Mouse (Mus musculus): ENCODE data around the gene Fuk. TPM values are rescaled to one million over a fixed set of nuclear protein-coding genes. Genes with fewer than 3 reads are reported as not detected.

Gene Fuk
- polyA plus RNA-seq, 1 experiment, result 22.1 TPM

DNA sequence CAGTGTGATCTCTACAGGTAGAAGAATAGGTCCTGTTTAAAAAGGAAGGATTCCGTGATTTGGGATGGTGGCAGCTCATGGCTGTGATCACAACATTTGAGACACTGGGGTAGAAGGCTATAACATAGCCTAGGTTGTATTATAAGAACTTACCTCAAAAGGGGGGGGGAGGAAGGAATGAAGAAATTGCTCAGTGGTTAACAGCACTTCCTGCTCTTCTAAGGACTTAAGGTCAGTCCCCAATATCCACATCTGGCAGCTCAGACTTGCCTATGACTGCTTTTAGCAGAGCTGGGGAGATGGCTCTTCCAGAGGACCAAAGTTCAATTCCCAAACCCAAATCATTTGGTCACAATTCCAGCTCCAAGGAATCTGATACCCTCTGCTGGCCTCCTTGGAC is 4.4 kb upstream of the Fuk start:
- no peaks in the 10 kb centered on the region for H3K36me3 ChIP-seq (ENCODE audit: control insufficient read depth, insufficient read depth, low read length)
- H3K4me1 ChIP-seq (replicated peaks; ENCODE audit: control insufficient read depth, insufficient read depth, low read length), result no peaks in the 10 kb centered on the region
- WGBS, result 100% methylated on average over 1 of the region's 1 CpGs
- H3K27me3 ChIP-seq (ENCODE audit: control insufficient read depth, insufficient read depth, low read length), result no peaks in the 10 kb centered on the region
- no peak overlapping the region for H3K27ac ChIP-seq (ENCODE audit: control insufficient read depth, insufficient read depth, low read length)
- no peak overlapping the region for H3K4me3 ChIP-seq (ENCODE audit: control insufficient read depth, insufficient read depth, low read length)
- no peak for TF ChIP-seq CTCF (IDR thresholded peaks at IDR 0.05; ENCODE audit: borderline replicate concordance, control insufficient read depth, extremely low read depth, insufficient read depth, low read length, poor library complexity)
- TF ChIP-seq POLR2A (IDR thresholded peaks at IDR 0.05; ENCODE audit: control insufficient read depth, extremely low read depth, insufficient read depth, low read length, poor library complexity), result no peak
- no peak for DNase-seq

- TF ChIP-seq POLR2A (IDR thresholded peaks at IDR 0.05; ENCODE audit: control insufficient read depth, extremely low read depth, insufficient read depth, low read length, poor library complexity), result no peak
- no peak for TF ChIP-seq CTCF (IDR thresholded peaks at IDR 0.05; ENCODE audit: borderline replicate concordance, control insufficient read depth, extremely low read depth, insufficient read depth, low read length, poor library complexity)
- H3K27me3 ChIP-seq (ENCODE audit: control insufficient read depth, insufficient read depth, low read length), result no peaks in the 10 kb centered on the region
- H3K36me3 ChIP-seq (ENCODE audit: control insufficient read depth, insufficient read depth, low read length), result no peaks in the 10 kb centered on the region
- no peak for DNase-seq
- H3K4me1 ChIP-seq (replicated peaks; ENCODE audit: control insufficient read depth, insufficient read depth, low read length), result no peaks in the 10 kb centered on the region
- no peak overlapping the region for H3K27ac ChIP-seq (ENCODE audit: control insufficient read depth, insufficient read depth, low read length)
- H3K4me3 ChIP-seq (ENCODE audit: control insufficient read depth, insufficient read depth, low read length), result no peak overlapping the region
- 86% methylated on average over 6 of the region's 6 CpGs for WGBS
These were observed 3.1 kb upstream of the Fuk start for GRCm38 (mm10) chr8:110905404-110905803.

- no peak for DNase-seq
- WGBS, result 69% methylated on average over 2 of the region's 2 CpGs
- no peaks in the 10 kb centered on the region for H3K36me3 ChIP-seq (ENCODE audit: control insufficient read depth, insufficient read depth, low read length)
- no peaks in the 10 kb centered on the region for H3K27me3 ChIP-seq (ENCODE audit: control insufficient read depth, insufficient read depth, low read length)
- H3K4me1 ChIP-seq (replicated peaks; ENCODE audit: control insufficient read depth, insufficient read depth, low read length), result no peaks in the 10 kb centered on the region
- no peak for TF ChIP-seq POLR2A (IDR thresholded peaks at IDR 0.05; ENCODE audit: control insufficient read depth, extremely low read depth, insufficient read depth, low read length, poor library complexity)
- no peak for TF ChIP-seq CTCF (IDR thresholded peaks at IDR 0.05; ENCODE audit: borderline replicate concordance, control insufficient read depth, extremely low read depth, insufficient read depth, low read length, poor library complexity)
- no peak overlapping the region for H3K27ac ChIP-seq (ENCODE audit: control insufficient read depth, insufficient read depth, low read length)
- H3K4me3 ChIP-seq (ENCODE audit: control insufficient read depth, insufficient read depth, low read length), result no peak overlapping the region
These were observed 284 bp upstream of the Fuk start for GRCm38 (mm10) chr8:110902579-110902965.

DNA sequence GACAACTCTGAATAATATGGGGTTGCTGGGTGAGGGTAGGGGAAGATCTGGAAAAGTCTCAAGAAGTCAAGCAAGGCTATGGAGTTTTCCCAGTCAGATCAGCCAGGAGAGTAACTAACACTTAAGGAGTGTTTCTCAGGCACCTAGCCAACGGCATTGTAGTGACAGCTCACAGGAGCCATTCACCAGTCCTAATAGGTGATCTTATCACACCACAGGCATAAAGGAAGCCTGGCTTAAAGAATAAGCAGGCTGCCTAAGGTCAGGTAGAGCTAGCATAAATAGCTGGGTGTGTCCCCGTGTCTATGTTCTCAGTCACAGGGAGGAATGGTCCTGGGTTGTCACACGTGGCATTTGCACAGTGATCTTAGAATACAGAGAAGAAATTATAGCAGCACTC is 1.2 kb downstream of the Fuk start:
- no peak for DNase-seq
- no peaks in the 10 kb centered on the region for H3K4me1 ChIP-seq (replicated peaks; ENCODE audit: control insufficient read depth, insufficient read depth, low read length)

GRCm38 (mm10) chr8:110897495-110897894 is 4.8 kb downstream of the Fuk start:
- no peaks in the 10 kb centered on the region for H3K4me1 ChIP-seq (replicated peaks; ENCODE audit: control insufficient read depth, insufficient read depth, low read length)
- no peaks in the 10 kb centered on the region for H3K36me3 ChIP-seq (ENCODE audit: control insufficient read depth, insufficient read depth, low read length)
- H3K27me3 ChIP-seq (ENCODE audit: control insufficient read depth, insufficient read depth, low read length), result no peaks in the 10 kb centered on the region
- TF ChIP-seq CTCF (IDR thresholded peaks at IDR 0.05; ENCODE audit: borderline replicate concordance, control insufficient read depth, extremely low read depth, insufficient read depth, low read length, poor library complexity), result no peak
- no peak for TF ChIP-seq POLR2A (IDR thresholded peaks at IDR 0.05; ENCODE audit: control insufficient read depth, extremely low read depth, insufficient read depth, low read length, poor library complexity)
- no peak overlapping the region for H3K27ac ChIP-seq (ENCODE audit: control insufficient read depth, insufficient read depth, low read length)
- 98% methylated on average over 6 of the region's 6 CpGs for WGBS
- DNase-seq, result no peak
- no peak overlapping the region for H3K4me3 ChIP-seq (ENCODE audit: control insufficient read depth, insufficient read depth, low read length)

More for the DNA sequence above, 1.2 kb downstream of the Fuk start:
- Histone ChIP-seq H3K27me3 (ENCODE audit: control insufficient read depth, insufficient read depth, low read length) (no peaks in the 10 kb centered on the region), H3K36me3 (ENCODE audit: control insufficient read depth, insufficient read depth, low read length) (no peaks in the 10 kb centered on the region), H3K4me3 (ENCODE audit: control insufficient read depth, insufficient read depth, low read length) (no peak overlapping the region), H3K27ac (ENCODE audit: control insufficient read depth, insufficient read depth, low read length) (no peak overlapping the region)
- WGBS, result 92% methylated on average over 3 of the region's 3 CpGs
- TF ChIP-seq POLR2A (IDR thresholded peaks at IDR 0.05; ENCODE audit: control insufficient read depth, extremely low read depth, insufficient read depth, low read length, poor library complexity) (no peak), CTCF (IDR thresholded peaks at IDR 0.05; ENCODE audit: borderline replicate concordance, control insufficient read depth, extremely low read depth, insufficient read depth, low read length, poor library complexity) (no peak)

DNA sequence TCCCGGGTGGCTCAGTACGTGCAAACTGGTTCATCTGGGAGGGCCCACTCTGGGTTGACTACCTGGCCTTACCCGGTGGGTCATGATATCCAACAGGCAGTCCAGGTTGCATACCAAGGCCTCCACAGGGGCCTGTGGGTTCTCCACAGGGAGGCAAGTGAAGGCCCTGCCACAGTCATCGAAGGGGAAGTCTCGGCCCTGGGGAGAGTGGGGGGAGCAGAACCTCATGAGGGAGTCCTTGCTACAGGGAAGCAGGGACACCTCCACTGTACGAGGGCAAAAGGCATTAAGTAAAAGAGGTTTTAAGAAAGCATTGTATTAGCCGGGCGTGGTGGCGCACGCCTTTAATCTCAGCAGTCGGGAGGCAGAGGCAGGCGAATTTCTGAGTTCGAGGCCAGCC is 6.5 kb downstream of the Fuk start:
- Histone ChIP-seq H3K27ac (ENCODE audit: control insufficient read depth, insufficient read depth, low read length) (no peak overlapping the region), H3K4me3 (ENCODE audit: control insufficient read depth, insufficient read depth, low read length) (no peak overlapping the region), H3K36me3 (ENCODE audit: control insufficient read depth, insufficient read depth, low read length) (no peaks in the 10 kb centered on the region), H3K27me3 (ENCODE audit: control insufficient read depth, insufficient read depth, low read length) (no peaks in the 10 kb centered on the region), H3K4me1 (replicated peaks; ENCODE audit: control insufficient read depth, insufficient read depth, low read length) (no peaks in the 10 kb centered on the region)
- TF ChIP-seq CTCF (IDR thresholded peaks at IDR 0.05; ENCODE audit: borderline replicate concordance, control insufficient read depth, extremely low read depth, insufficient read depth, low read length, poor library complexity) (no peak), POLR2A (IDR thresholded peaks at IDR 0.05; ENCODE audit: control insufficient read depth, extremely low read depth, insufficient read depth, low read length, poor library complexity) (no peak)
- WGBS, result 95% methylated on average over 13 of the region's 13 CpGs
- DNase-seq, result no peak

- TF ChIP-seq POLR2A (IDR thresholded peaks at IDR 0.05; ENCODE audit: control insufficient read depth, extremely low read depth, insufficient read depth, low read length, poor library complexity), result no peak
- TF ChIP-seq CTCF (IDR thresholded peaks at IDR 0.05; ENCODE audit: borderline replicate concordance, control insufficient read depth, extremely low read depth, insufficient read depth, low read length, poor library complexity), result no peak
- H3K27me3 ChIP-seq (ENCODE audit: control insufficient read depth, insufficient read depth, low read length), result no peaks in the 10 kb centered on the region
- H3K27ac ChIP-seq (ENCODE audit: control insufficient read depth, insufficient read depth, low read length), result no peak overlapping the region
- no peaks in the 10 kb centered on the region for H3K36me3 ChIP-seq (ENCODE audit: control insufficient read depth, insufficient read depth, low read length)
- no peaks in the 10 kb centered on the region for H3K4me1 ChIP-seq (replicated peaks; ENCODE audit: control insufficient read depth, insufficient read depth, low read length)
- no peak for DNase-seq
- WGBS, result 90% methylated on average over 9 of the region's 9 CpGs
- H3K4me3 ChIP-seq (ENCODE audit: control insufficient read depth, insufficient read depth, low read length), result no peak overlapping the region
These were observed 7.0 kb downstream of the Fuk start for GRCm38 (mm10) chr8:110895254-110895653.

Data from thymus, adult 2 months (tissue).